Mouse (Mus musculus) embryo, embryonic 11 days (tissue): Measurements from ENCODE around the gene Rpsa.

Experiments used
- DNase-seq: peaks from one replicate; pipeline ENCODE4 v3.0.0-alpha.2; 2015

The Rpsa gene

GRCm38 (mm10) chr9:120174436-120175137, 47.1 kb downstream of the Rpsa start:
- DNase-seq = no peak

- DNase-seq = no peak
Observed at GRCm38 (mm10) chr9:120178813-120179212, 51.3 kb downstream of the Rpsa start.
